Mouse (Mus musculus) testis, adult 2 months (tissue): ENCODE measurements around the gene Foxc2. TPM values are rescaled to one million over a fixed set of nuclear protein-coding genes. Genes with fewer than 3 reads are reported as not detected.

Experiments
- H3K27ac ChIP-seq: fragments of 200-500 bp; 2 replicates; pipeline ENCODE4 v1.5.1; 2012; ENCODE audit warnings: low read depth, low read length; ENCODE audit not compliant: control insufficient read depth, insufficient read depth
- H3K27me3 ChIP-seq: fragments of 200-500 bp; 2 replicates; pipeline ENCODE4 v1.6.1; 2012; ENCODE audit warnings: mild to moderate bottlenecking, low read length, moderate library complexity; ENCODE audit not compliant: control insufficient read depth, insufficient read depth
- H3K36me3 ChIP-seq: fragments of 200-500 bp; 2 replicates; pipeline ENCODE4 v1.6.1; 2012; ENCODE audit warnings: mild to moderate bottlenecking, low read length; ENCODE audit not compliant: control insufficient read depth, insufficient read depth
- H3K4me1 ChIP-seq: fragments of 200-500 bp; 2 replicates; pipeline ENCODE4 v1.6.1; 2012; ENCODE audit warnings: low read length; ENCODE audit not compliant: control insufficient read depth, insufficient read depth
- H3K4me3 ChIP-seq: fragments of 200-500 bp; 2 replicates; pipeline ENCODE4 v1.5.1; 2012; ENCODE audit warnings: low read depth, mild to moderate bottlenecking, low read length, moderate library complexity, mixed read lengths; ENCODE audit not compliant: control insufficient read depth
- CTCF ChIP-seq: fragments of 200-500 bp; IDR thresholded peaks from 2 replicates; pipeline ENCODE4 v1.5.1; 2012; ENCODE audit warnings: low read depth, mild to moderate bottlenecking, inconsistent platforms, low read length, moderate library complexity; ENCODE audit not compliant: control insufficient read depth, insufficient read depth, insufficient replicate concordance
- POLR2A ChIP-seq: fragments of 200-500 bp; IDR thresholded peaks from 2 replicates; pipeline ENCODE4 v1.6.1; 2012; ENCODE audit warnings: low read depth, mild to moderate bottlenecking, inconsistent platforms, low read length, moderate library complexity; ENCODE audit not compliant: control insufficient read depth
- polyA plus RNA-seq: library from polyadenylated mRNA; depleted of rRNA; stranded (reverse); fragments of >200 nt; gene quantifications from 2 replicates; pipeline ENCODE4 v1.2.3, GENCODE M21; 2012

The Foxc2 gene
- polyA plus RNA-seq, 1 experiment, result 0.20 TPM

DNA sequence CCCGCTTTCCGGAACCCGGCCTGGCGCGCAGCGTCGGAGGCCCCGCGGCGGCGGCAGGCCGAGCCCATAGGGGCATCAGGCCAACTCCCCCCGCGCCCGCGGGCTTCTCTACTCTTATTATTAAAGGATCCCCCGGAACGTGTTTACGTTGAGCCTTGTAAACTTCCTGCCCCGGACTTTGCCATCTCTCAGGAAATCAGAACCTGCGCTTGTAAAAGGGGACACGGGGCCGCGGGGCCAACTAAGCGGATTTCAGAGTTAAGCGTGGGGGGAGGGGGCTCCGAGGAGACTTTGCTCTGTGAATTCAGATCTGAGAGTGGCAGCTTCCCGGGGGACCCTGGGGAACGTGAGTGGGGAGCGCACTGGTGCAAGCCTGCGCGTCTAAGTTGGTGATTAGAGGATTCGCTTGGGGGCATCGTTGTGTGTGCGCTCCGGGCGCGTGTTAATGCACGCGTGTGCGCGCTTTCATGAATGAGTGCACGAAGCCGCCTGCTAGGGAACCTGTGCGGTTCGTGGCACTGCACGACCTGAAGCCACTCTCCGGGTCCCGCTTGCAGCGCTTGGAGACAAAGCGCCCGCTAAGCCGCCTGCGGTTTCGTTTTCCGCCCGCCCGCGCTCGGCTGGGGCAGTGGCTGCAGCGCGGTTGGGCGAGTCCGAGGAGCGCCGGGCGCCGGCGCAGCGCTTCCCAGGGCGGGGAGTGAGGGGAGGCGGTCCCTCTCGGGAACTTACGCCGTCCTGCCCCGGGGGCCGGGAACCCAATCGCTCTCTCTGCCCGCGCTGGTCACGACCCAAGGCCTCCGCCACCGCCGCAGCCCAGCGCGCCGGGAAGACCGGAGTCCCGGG is 32.7 kb upstream of the Foxc2 start:
- Histone ChIP-seq H3K27me3 (peaks cover 7% of the 10 kb centered on the region), H3K27ac (no peak overlapping the region), H3K36me3 (no peaks in the 10 kb centered on the region), H3K4me3 (peak overlapping the region; percentile 30; the same call in 1 of the 2 replicates), H3K4me1 (peaks cover 10% of the 10 kb centered on the region)
- no peak for TF ChIP-seq CTCF
- TF ChIP-seq POLR2A, result no peak

- Histone ChIP-seq H3K4me1 (peaks cover 10% of the 10 kb centered on the region), H3K27ac (no peak overlapping the region), H3K36me3 (no peaks in the 10 kb centered on the region), H3K27me3 (peaks cover 9% of the 10 kb centered on the region), H3K4me3 (peak overlapping the region; percentile 30; the same call in 1 of the 2 replicates)
- TF ChIP-seq POLR2A (no peak), CTCF (no peak)
These were observed 32.1 kb upstream of the Foxc2 start for GRCm38 (mm10) chr8:121083936-121084209.

DNA sequence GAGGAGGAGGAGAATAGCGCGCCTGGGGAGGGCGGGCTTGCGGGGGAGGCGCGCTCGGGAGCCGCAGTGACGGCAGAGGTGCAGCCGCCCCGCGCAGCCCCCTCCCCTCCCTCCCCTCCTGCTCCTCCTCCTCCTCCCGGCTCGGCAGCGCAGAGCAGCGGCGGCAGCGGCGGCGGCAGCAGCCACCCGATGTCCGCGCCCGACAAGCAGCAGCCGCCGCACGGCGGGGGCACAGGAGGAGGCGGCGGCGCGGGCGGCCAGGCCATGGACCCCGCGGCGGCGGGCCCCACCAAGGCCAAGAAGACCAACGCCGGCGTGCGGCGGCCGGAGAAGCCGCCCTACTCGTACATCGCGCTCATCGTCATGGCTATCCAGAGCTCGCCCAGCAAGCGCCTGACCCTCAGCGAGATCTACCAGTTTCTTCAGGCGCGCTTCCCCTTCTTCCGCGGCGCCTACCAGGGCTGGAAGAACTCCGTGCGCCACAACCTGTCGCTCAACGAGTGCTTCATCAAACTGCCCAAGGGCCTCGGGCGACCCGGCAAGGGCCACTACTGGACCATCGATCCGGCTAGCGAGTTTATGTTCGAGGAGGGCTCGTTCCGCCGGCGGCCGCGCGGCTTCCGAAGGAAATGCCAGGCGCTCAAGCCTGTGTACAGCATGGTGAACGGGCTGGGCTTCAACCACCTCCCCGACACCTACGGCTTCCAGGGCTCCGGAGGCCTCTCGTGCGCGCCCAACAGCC is 31.6 kb upstream of the Foxc2 start, which contains the start of gene Foxf1:
Foxf1 (plus strand) TSS at position 177 of the 742 bp plus-strand sequence.
- TF ChIP-seq POLR2A (no peak), CTCF (no peak)
- Histone ChIP-seq H3K36me3 (no peaks in the 10 kb centered on the region), H3K27me3 (peaks cover 10% of the 10 kb centered on the region), H3K4me3 (peak within 1 kb of the TSS; percentile 30; the same call in 1 of the 2 replicates), H3K27ac (no peak within 1 kb of the TSS; the same call in 1 of the 2 replicates), H3K4me1 (peaks cover 10% of the 10 kb centered on the region)

DNA sequence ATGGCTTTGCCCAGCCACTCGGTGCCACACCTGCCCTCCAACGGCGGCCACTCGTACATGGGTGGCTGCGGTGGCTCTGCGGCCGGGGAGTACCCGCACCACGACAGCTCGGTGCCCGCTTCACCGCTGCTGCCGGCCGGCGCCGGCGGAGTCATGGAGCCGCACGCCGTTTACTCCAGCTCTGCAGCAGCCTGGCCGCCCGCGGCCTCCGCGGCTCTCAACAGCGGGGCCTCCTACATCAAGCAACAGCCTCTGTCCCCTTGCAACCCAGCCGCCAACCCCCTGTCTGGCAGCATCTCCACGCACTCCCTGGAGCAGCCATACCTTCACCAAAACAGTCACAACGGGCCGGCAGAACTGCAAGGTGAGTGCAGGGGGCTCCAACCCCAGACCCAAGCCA is 31.0 kb upstream of the Foxc2 start:
- peaks cover 10% of the 10 kb centered on the region for H3K27me3 ChIP-seq
- no peak overlapping the region; the same call in 1 of the 2 replicates for H3K4me3 ChIP-seq
- peaks cover 10% of the 10 kb centered on the region for H3K4me1 ChIP-seq
- H3K27ac ChIP-seq, result no peak overlapping the region
- no peaks in the 10 kb centered on the region for H3K36me3 ChIP-seq
- TF ChIP-seq CTCF (no peak), POLR2A (no peak)

DNA sequence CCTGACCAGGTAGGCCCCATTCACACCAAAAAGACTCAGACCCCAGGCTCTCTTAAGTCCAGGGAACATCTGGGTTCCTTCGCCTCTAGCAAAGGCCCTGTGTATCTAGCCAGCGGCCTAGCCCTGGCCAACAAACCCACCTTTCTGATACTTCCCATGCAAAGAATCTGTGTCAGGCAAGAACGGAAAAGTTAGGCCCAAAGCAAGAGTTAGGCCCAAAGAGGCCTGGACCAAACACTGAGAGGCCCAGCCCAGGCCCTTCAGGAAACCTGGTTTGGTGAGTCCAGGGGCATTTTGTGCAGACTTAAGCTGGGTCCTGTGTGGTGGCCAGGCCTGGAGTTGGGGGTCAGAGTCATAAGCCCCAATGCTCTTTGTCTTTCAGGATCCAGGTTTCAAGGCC is 30.4 kb upstream of the Foxc2 start:
- Histone ChIP-seq H3K36me3 (no peaks in the 10 kb centered on the region), H3K27ac (no peak overlapping the region), H3K4me1 (peaks cover 10% of the 10 kb centered on the region), H3K27me3 (peaks cover 10% of the 10 kb centered on the region), H3K4me3 (no peak overlapping the region)
- TF ChIP-seq CTCF (no peak), POLR2A (no peak)

GRCm38 (mm10) chr8:121086004-121086900 is 29.7 kb upstream of the Foxc2 start:
- Histone ChIP-seq H3K36me3 (no peaks in the 10 kb centered on the region), H3K4me1 (peaks cover 10% of the 10 kb centered on the region), H3K4me3 (no peak overlapping the region), H3K27me3 (peaks cover 10% of the 10 kb centered on the region), H3K27ac (no peak overlapping the region)
- no peak for TF ChIP-seq POLR2A
- TF ChIP-seq CTCF, result no peak
